Mouse (Mus musculus) heart, embryonic 13.5 days (tissue): ENCODE measurements around the gene Dynlt1a. TPM values are rescaled to one million over a fixed set of nuclear protein-coding genes. Genes with fewer than 3 reads are reported as not detected.
"Not testable (repeated sequence)": the region's sequence is repeated elsewhere in the genome, so short reads cannot be mapped to it uniquely, and the experiment has no call there.

ENCODE experiments used
- ATAC-seq: fragments of 200-750 bp; cut with Nextera tagmentation; 2 replicates; pipeline ENCODE4 v1.8.0; 2017; ENCODE audit warnings: moderate TSS enrichment; ENCODE audit not compliant: insufficient number of reproducible peaks, low FRiP score, low TSS enrichment; ENCODE audit errors: extremely low read depth
- H3K27ac ChIP-seq: fragments of 300-500 bp; sonication (generic); replicated peaks from 2 replicates; pipeline ENCODE4 v1.5.1; 2015; ENCODE audit warnings: moderate library complexity, mild to moderate bottlenecking, inconsistent platforms
- H3K27me3 ChIP-seq: fragments of 300-500 bp; sonication (generic); replicated peaks from 2 replicates; pipeline ENCODE4 v1.6.1; 2015; ENCODE audit warnings: mild to moderate bottlenecking, inconsistent platforms
- H3K36me3 ChIP-seq: fragments of 300-500 bp; sonication (generic); 2 replicates; pipeline ENCODE4 v1.6.1; 2015; ENCODE audit warnings: mild to moderate bottlenecking, inconsistent platforms
- H3K4me1 ChIP-seq: fragments of 300-500 bp; sonication (generic); 2 replicates; pipeline ENCODE4 v1.6.1; 2015; ENCODE audit warnings: inconsistent platforms
- H3K4me2 ChIP-seq: fragments of 300-500 bp; sonication (generic); 2 replicates; pipeline ENCODE4 v1.6.1; 2015; ENCODE audit warnings: inconsistent platforms, mild to moderate bottlenecking, moderate library complexity
- H3K4me3 ChIP-seq: fragments of 300-500 bp; sonication (generic); 2 replicates; pipeline ENCODE4 v1.5.1; 2015; ENCODE audit warnings: moderate library complexity, mild to moderate bottlenecking, inconsistent platforms
- H3K9ac ChIP-seq: fragments of 300-500 bp; sonication (generic); 2 replicates; pipeline ENCODE4 v1.6.1; 2015; ENCODE audit warnings: inconsistent platforms, mild to moderate bottlenecking, moderate library complexity
- H3K9me3 ChIP-seq: fragments of 300-500 bp; sonication (generic); 2 replicates; pipeline ENCODE4 v1.6.1; 2016; ENCODE audit warnings: inconsistent platforms
- WGBS: fragments of 180-500 bp; shearing (Covaris S2); methylation state at CpG from one replicate; pipeline ENCODE4 v1.1.7; 2015; ENCODE audit warnings: mixed read lengths; 5-methylcytosine and 5-hydroxymethylcytosine counted together
- polyA plus RNA-seq: library from polyadenylated mRNA; unstranded; fragments of >200 nt; fragmentation: Nextera tagmentation; extraction: Ambion mirVana; gene quantifications from 2 replicates; pipeline ENCODE4 v1.2.1, GENCODE M21; 2015

Gene Dynlt1a
- polyA plus RNA-seq, 1 experiment from 2014 or later, result 11.3 TPM

DNA sequence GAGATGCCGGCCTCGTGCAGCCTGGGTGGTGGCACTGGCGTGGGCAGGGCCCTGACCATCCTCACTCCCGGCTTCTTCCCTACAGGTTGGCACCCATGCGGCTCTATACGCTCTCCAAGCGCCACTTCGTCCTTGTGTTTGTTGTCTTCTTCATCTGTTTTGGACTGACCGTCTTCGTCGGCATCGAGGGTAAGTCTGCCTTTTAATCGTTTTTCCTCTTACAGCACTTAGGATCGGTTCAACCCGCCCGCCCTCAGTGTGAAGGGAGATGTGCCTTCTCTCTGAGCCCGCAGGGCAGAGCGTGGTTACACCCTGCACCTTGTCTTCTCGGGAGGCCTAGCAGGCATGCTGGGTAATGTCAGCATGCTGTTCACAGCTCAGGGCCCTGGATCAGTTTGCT is 36.8 kb downstream of the Dynlt1a start:
- WGBS, result 88% methylated on average over 19 of the region's 19 CpGs
- not testable (repeated sequence) for H3K9me3 ChIP-seq, H3K36me3 ChIP-seq, H3K9ac ChIP-seq, H3K27me3 ChIP-seq, H3K4me3 ChIP-seq, H3K4me2 ChIP-seq, H3K4me1 ChIP-seq, ATAC-seq, H3K27ac ChIP-seq

GRCm38 (mm10) chr17:6279772-6280171 is 37.5 kb downstream of the Dynlt1a start:
- H3K4me2 ChIP-seq, H3K36me3 ChIP-seq, H3K4me3 ChIP-seq, H3K9ac ChIP-seq, ATAC-seq, H3K9me3 ChIP-seq, H3K27ac ChIP-seq, H3K4me1 ChIP-seq, H3K27me3 ChIP-seq: not testable (repeated sequence)
- 86% methylated on average over 10 of the region's 10 CpGs for WGBS

- not testable (repeated sequence) for H3K27ac ChIP-seq, H3K4me2 ChIP-seq, H3K27me3 ChIP-seq, ATAC-seq, H3K9ac ChIP-seq, H3K4me1 ChIP-seq, H3K36me3 ChIP-seq, H3K4me3 ChIP-seq, H3K9me3 ChIP-seq
- WGBS, result 52% methylated on average over 8 of the region's 8 CpGs
These were observed 38.1 kb downstream of the Dynlt1a start for GRCm38 (mm10) chr17:6279205-6279604.

- not testable (repeated sequence) for H3K4me2 ChIP-seq, H3K27ac ChIP-seq, H3K36me3 ChIP-seq, H3K27me3 ChIP-seq, H3K9me3 ChIP-seq, H3K4me3 ChIP-seq, H3K9ac ChIP-seq, ATAC-seq, H3K4me1 ChIP-seq
- 84% methylated on average over 6 of the region's 6 CpGs for WGBS
These were observed 42.6 kb downstream of the Dynlt1a start for GRCm38 (mm10) chr17:6274693-6275092.

GRCm38 (mm10) chr17:6271970-6272369 is 45.3 kb downstream of the Dynlt1a start:
- not testable (repeated sequence) for H3K27me3 ChIP-seq, H3K4me1 ChIP-seq, ATAC-seq, H3K9ac ChIP-seq, H3K36me3 ChIP-seq, H3K9me3 ChIP-seq, H3K4me2 ChIP-seq, H3K4me3 ChIP-seq, H3K27ac ChIP-seq
- 77% methylated on average over 6 of the region's 6 CpGs for WGBS

GRCm38 (mm10) chr17:6270840-6271239 is 46.5 kb downstream of the Dynlt1a start:
- H3K4me2 ChIP-seq, result peak overlapping the region; percentile 73
- H3K4me1 ChIP-seq, H3K36me3 ChIP-seq, H3K9me3 ChIP-seq, ATAC-seq, H3K27me3 ChIP-seq, H3K27ac ChIP-seq: not testable (repeated sequence)
- H3K4me3 ChIP-seq, result peak overlapping the region; percentile 60
- WGBS, result 0% methylated on average over 25 of the region's 25 CpGs
- peak overlapping the region; percentile 84 for H3K9ac ChIP-seq

DNA sequence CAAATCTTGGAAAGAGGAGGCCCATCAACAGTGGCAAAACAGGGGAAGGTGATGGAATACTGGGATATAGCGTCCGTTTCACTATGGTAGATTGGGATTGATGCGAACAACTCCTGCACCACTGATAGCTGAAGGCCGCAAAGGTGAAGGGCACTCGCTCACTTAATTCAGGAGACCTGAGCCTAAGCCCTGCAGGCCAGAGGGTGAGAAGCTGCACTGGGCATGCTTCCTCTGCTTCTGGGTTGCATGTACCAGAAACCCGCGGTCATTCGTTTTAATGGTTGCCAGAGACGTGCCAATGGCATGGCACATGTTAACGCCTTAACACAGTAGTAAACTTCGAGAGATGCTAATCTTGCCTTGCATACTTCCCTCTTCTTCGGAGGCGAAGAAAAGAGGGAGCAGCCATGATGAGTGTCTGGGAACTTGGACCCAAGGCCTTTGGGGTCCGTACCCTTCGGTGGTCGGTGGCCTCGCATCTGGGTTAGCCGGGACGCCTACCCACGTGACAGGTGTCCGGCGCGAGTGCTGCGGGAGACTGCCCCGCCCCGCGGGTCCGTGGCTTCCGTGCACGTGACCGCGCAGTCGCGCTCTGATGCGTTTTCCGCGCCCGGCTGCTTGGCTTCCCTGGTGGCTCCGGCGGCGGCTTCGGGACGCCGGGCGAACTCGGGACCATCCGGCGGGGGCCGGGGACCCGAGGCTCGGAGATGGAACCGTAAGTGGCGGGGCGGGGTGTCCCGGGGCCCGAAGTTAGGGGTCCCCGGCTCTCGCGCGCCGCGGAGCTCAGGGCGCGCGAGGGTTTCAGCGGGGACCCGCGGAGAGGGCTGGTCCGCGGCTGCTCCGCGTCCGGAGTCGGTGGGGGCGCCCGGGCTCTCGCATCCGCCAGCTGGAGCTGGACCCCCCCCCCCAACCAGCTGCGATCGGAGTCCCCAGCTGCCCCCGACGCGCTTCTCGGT is 47.1 kb downstream of the Dynlt1a start:
- peak overlapping the region; percentile 73 for H3K4me2 ChIP-seq
- not testable (repeated sequence) for H3K27ac ChIP-seq, H3K4me1 ChIP-seq, H3K9me3 ChIP-seq, H3K36me3 ChIP-seq, H3K27me3 ChIP-seq
- WGBS, result 1% methylated on average over 58 of the region's 84 CpGs
- H3K4me3 ChIP-seq, result peak overlapping the region; percentile 60
- ATAC-seq, result peak; percentile 75
- H3K9ac ChIP-seq, result peak overlapping the region; percentile 84

GRCm38 (mm10) chr17:6257070-6257456 is 60.2 kb downstream of the Dynlt1a start:
- H3K9ac ChIP-seq, H3K27me3 ChIP-seq, ATAC-seq, H3K27ac ChIP-seq, H3K4me1 ChIP-seq, H3K36me3 ChIP-seq, H3K9me3 ChIP-seq: not testable (repeated sequence)
- WGBS, result 0% methylated on average over 20 of the region's 20 CpGs
- H3K4me3 ChIP-seq, result peak overlapping the region; percentile 27
- peak overlapping the region; percentile 54 for H3K4me2 ChIP-seq

DNA sequence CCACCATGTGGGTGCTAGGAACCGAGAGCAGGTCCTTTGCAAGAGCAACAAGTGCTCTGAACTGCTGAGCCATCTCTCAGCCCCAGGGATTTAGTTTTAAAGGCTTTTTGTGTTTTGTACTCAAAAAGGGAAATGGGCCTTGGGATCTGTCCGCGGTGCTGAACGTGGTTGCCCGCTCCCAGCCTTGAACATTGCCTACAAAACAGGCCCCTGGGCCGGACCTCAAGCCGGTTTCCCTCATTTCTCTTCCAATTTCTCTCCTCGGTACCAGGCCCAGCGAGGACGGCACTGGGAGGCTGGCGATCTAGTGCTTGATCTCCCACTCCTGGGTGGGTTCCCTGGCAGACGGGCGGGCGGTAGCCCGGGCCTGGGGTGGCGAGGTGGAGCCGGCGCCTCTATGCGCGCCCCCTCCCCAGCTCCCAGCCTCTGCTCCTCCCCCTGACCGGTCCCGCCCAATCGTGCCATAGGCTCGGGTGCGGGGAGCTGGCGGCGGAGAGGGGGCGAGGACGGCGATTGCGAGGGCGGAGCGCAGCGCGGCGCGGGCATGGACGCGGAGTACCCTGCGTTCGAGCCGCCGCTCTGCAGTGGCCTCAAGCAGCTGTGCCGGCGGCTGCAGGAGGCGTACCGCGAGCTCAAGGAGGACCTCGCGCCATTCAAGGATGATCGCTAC is 60.8 kb downstream of the Dynlt1a start, which contains the start of gene Tmem181a:
Gene Tmem181a, plus strand, starts transcription at position 461 of the 670 bp plus-strand sequence.
- WGBS, result 0% methylated on average over 4 of the region's 51 CpGs
- H3K4me3 ChIP-seq, result peak within 1 kb of the TSS; percentile 27
- peak within 1 kb of the TSS; percentile 54 for H3K4me2 ChIP-seq
- not testable (repeated sequence) for H3K36me3 ChIP-seq, H3K9ac ChIP-seq, ATAC-seq, H3K4me1 ChIP-seq, H3K9me3 ChIP-seq, H3K27ac ChIP-seq, H3K27me3 ChIP-seq
